Mouse (Mus musculus) effector memory CD4-positive, alpha-beta T cell, adult 7 months (primary cell): ENCODE measurements around the gene Sh2d1b1. TPM values are rescaled to one million over a fixed set of nuclear protein-coding genes. Genes with fewer than 3 reads are reported as not detected.

Experiments used
- polyA plus RNA-seq: library from polyadenylated mRNA; unstranded; fragments of 100-300 nt; shearing (Covaris generic); gene quantifications from one replicate; pipeline ENCODE4 v1.2.1, GENCODE M21; 2017

The Sh2d1b1 gene
- polyA plus RNA-seq: not detected

DNA sequence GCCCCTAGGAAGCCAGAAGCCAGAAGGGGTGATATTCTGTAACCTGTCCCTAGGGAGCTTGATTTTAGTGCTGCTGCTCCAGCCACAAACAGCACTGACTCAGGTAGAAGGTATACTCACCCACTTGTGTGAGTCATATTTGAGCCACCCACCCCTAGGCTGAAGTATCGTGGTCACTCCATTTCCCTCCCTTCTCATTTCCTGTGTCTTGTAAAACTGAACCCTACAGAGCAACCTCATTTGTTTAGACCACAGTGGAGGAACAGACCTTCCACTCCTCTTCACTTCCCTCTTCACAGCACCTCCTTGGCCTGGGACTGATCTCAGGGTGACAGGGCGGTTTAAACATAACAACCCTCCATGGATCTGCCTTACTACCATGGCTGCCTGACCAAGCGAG lies at the start of gene Sh2d1b1:
Gene Sh2d1b1, plus strand, starts transcription at position 305 of the 400 bp plus-strand sequence.

DNA sequence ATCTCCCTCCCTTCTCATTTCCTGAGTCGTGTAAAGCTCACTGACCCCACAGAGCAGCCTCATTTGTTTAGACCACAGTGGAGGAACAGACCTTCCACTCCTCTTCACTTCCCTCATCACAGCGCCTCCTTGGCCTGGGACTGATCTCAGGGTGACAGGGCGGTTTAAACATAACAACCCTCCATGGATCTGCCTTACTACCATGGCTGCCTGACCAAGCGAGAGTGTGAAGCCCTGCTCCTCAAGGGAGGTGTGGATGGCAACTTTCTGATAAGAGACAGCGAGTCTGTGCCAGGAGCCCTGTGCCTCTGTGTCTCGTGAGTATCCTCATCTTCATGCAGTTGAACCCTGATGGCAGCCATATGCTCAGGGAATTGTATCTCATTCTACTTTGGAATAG lies 44.4 kb upstream of the Sh2d1b1 start, which contains the start of gene Sh2d1b2:
Gene Sh2d1b2, plus strand, starts transcription at position 62 of the 400 bp plus-strand sequence.

DNA sequence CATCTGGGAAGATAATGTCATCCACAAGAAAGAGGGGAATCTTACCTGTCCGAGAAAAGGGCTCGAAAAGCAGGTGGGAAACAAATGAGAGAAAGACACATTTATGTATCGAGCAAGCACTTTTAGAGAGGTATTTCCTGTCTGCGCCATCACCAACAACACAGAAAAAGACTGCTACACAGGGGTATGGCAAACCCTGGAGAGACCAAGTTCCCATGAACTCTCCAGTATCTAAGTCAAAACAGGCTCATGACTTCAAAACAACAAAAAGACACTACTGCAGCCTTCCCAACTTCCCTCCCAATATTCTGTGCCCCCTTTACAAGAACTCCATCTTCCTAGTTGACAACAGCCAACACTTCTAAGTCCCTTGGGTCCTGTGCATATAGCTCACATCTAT lies 29.1 kb downstream of the Sh2d1b1 start, which contains the start of gene Gm7694:
Gene Gm7694, minus strand, starts transcription at position 101 of the 400 bp plus-strand sequence.

DNA sequence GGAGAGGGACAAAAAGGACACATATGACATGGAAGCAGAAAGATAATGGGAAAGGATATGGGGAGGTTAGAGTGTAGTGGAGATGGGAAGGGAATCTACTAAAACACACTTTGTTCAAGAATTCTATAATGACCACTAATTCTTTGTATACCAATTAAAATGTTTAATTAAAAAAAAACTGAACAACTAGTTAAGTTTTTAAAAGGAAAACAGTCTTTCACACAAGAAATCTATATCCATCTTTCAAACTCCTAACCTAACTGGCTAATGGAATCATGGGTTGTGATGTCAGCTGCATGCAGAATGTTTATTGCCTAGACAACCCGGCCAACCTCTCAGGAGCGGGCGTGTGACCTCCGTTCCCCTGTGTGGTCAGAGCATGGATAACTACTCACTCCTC lies 31.4 kb downstream of the Sh2d1b1 start, which contains the start of gene Spata46:
Gene Spata46, plus strand, starts transcription at position 301 of the 400 bp plus-strand sequence.

Other genes starting within 250 kb of the Sh2d1b1 start
- 0.41 TPM for gene Ddr2, start 166.6 kb upstream of the Sh2d1b1 start, polyA plus RNA-seq
- 67.3 TPM for gene Uap1, start 102.4 kb upstream of the Sh2d1b1 start, polyA plus RNA-seq
- 42.3 TPM for gene Uhmk1, start 61.9 kb upstream of the Sh2d1b1 start, polyA plus RNA-seq
- gene Sh2d1b2, start 44.6 kb upstream of the Sh2d1b1 start, polyA plus RNA-seq: not detected
- gene Gm7694, start 29.0 kb downstream of the Sh2d1b1 start, polyA plus RNA-seq: not detected
- 0.68 TPM for gene Spata46, start 31.5 kb downstream of the Sh2d1b1 start, polyA plus RNA-seq